Mouse (Mus musculus) forebrain, embryonic 15.5 days (tissue): ENCODE measurements around the gene Slc4a8. TPM values are rescaled to one million over a fixed set of nuclear protein-coding genes. Genes with fewer than 3 reads are reported as not detected.

ENCODE experiments used
- ATAC-seq: fragments of 200-750 bp; cut with Nextera tagmentation; replicated peaks from 2 replicates; pipeline ENCODE4 v1.8.0; 2017; ENCODE audit warnings: mild to moderate bottlenecking, moderate TSS enrichment, moderate library complexity
- H3K27ac ChIP-seq: fragments of 300-500 bp; sonication (generic); replicated peaks from 2 replicates; pipeline ENCODE4 v1.5.1; 2015; ENCODE audit warnings: mild to moderate bottlenecking, inconsistent platforms
- H3K27me3 ChIP-seq: fragments of 300-500 bp; sonication (generic); 2 replicates; pipeline ENCODE4 v1.6.1; 2015; ENCODE audit warnings: inconsistent platforms
- H3K36me3 ChIP-seq: fragments of 300-500 bp; sonication (generic); 2 replicates; pipeline ENCODE4 v1.6.1; 2015; ENCODE audit warnings: mild to moderate bottlenecking, inconsistent platforms
- H3K4me1 ChIP-seq: fragments of 300-500 bp; sonication (generic); 2 replicates; pipeline ENCODE4 v1.6.1; 2015; ENCODE audit warnings: inconsistent platforms
- H3K4me2 ChIP-seq: fragments of 300-500 bp; sonication (generic); replicated peaks from 2 replicates; pipeline ENCODE4 v1.6.1; 2015; ENCODE audit warnings: mild to moderate bottlenecking, inconsistent platforms
- H3K4me3 ChIP-seq: fragments of 300-500 bp; sonication (generic); 2 replicates; pipeline ENCODE4 v1.5.1; 2015; ENCODE audit warnings: mild to moderate bottlenecking, inconsistent platforms
- H3K9ac ChIP-seq: fragments of 300-500 bp; sonication (generic); replicated peaks from 2 replicates; pipeline ENCODE4 v1.6.1; 2015; ENCODE audit warnings: mild to moderate bottlenecking, inconsistent platforms
- H3K9me3 ChIP-seq: fragments of 300-500 bp; sonication (generic); 2 replicates; pipeline ENCODE4 v1.6.1; 2016; ENCODE audit warnings: inconsistent platforms
- WGBS: fragments of 180-500 bp; shearing (Covaris S2); methylation state at CpG from one replicate; pipeline ENCODE4 v1.1.7; 2015; ENCODE audit warnings: mixed read lengths; 5-methylcytosine and 5-hydroxymethylcytosine counted together
- polyA plus RNA-seq: library from polyadenylated mRNA; unstranded; fragments of >200 nt; fragmentation: Nextera tagmentation; extraction: Ambion mirVana; gene quantifications from 2 replicates; pipeline ENCODE4 v1.2.1, GENCODE M21; 2015

Gene Slc4a8
- polyA plus RNA-seq, 1 experiment from 2014 or later, result 22.8 TPM

DNA sequence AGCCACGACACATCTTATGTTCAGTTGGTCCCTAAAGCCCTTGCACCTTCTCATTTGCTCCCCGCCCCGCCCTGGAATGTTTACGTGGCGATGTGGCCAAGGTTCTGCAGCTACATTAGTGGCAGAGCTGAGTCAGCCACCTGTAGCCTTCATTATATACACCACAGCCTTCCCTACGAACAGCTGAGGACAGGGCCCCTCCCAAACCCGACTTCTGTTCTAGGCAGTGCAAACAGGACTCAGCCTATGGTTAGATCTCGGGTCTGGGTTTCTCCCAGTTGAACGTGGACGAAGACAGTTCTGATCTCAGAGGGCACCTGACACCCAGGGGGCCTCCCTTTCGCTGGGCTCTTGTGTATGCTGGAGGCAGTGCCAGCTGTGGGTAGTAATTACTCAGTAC is 33.7 kb upstream of the Slc4a8 start:
- ATAC-seq, result no peak
- 85% methylated on average over 11 of the region's 11 CpGs for WGBS
- Histone ChIP-seq H3K27ac (no peak overlapping the region), H3K27me3 (peaks cover 43% of the 10 kb centered on the region), H3K36me3 (no peaks in the 10 kb centered on the region), H3K4me3 (no peak overlapping the region), H3K9me3 (no peaks in the 10 kb centered on the region), H3K9ac (no peak overlapping the region), H3K4me1 (peaks cover 11% of the 10 kb centered on the region), H3K4me2 (no peak overlapping the region)

GRCm38 (mm10) chr15:100728586-100728985 is 33.0 kb upstream of the Slc4a8 start:
- no peaks in the 10 kb centered on the region for H3K9me3 ChIP-seq
- no peak for ATAC-seq
- peaks cover 43% of the 10 kb centered on the region for H3K27me3 ChIP-seq
- H3K4me1 ChIP-seq, result peaks cover 11% of the 10 kb centered on the region
- 23% methylated on average over 9 of the region's 9 CpGs for WGBS
- peak overlapping the region; percentile 48 for H3K4me2 ChIP-seq
- peak overlapping the region; percentile 33 for H3K4me3 ChIP-seq
- no peaks in the 10 kb centered on the region for H3K36me3 ChIP-seq
- no peak overlapping the region for H3K9ac ChIP-seq
- H3K27ac ChIP-seq, result no peak overlapping the region

GRCm38 (mm10) chr15:100729281-100729985 is 32.1 kb upstream of the Slc4a8 start, which contains the start of gene Galnt6:
Galnt6 (minus strand) TSS chr15:100729376.
- Histone ChIP-seq H3K9ac (no peak within 1 kb of the TSS), H3K27me3 (peaks cover 43% of the 10 kb centered on the region)

DNA sequence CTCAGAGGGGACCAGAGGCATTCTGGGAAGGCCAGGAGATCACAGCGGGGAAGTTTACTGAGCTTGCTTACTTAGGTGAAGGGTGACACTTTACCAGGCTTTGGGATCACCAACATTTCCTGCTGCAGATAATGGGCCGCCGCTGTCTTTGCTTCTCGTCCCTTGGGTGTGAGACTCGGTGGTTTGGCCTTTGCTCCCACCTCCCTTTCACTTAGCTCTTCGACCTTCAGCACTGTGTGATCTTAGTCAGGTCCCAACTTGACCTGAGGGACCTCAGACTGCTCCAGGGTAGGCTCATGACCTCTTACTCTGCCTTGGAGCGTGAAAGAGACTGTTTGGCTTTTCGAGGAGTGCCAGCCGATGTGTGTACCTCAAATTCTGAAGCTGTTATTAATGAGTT is 30.5 kb upstream of the Slc4a8 start:
- ATAC-seq, result no peak
- no peak overlapping the region for H3K4me3 ChIP-seq
- H3K4me2 ChIP-seq, result no peak overlapping the region
- H3K9ac ChIP-seq, result no peak overlapping the region
- H3K9me3 ChIP-seq, result no peaks in the 10 kb centered on the region
- H3K36me3 ChIP-seq, result no peaks in the 10 kb centered on the region
- H3K27ac ChIP-seq, result no peak overlapping the region
- whole genome bisulfite sequencing, result 52% methylated on average over 9 of the region's 9 CpGs
- peaks cover 43% of the 10 kb centered on the region for H3K27me3 ChIP-seq
- peaks cover 11% of the 10 kb centered on the region for H3K4me1 ChIP-seq

More at GRCm38 (mm10) chr15:100729281-100729985, 32.1 kb upstream of the Slc4a8 start, which contains the start of gene Galnt6:
- Histone ChIP-seq H3K4me1 (peaks cover 11% of the 10 kb centered on the region), H3K4me3 (peak within 1 kb of the TSS; percentile 33), H3K4me2 (peak within 1 kb of the TSS; percentile 48), H3K27ac (no peak within 1 kb of the TSS), H3K9me3 (no peaks in the 10 kb centered on the region), H3K36me3 (no peaks in the 10 kb centered on the region)
- WGBS, result 5% methylated on average over 46 of the region's 57 CpGs
- ATAC-seq, result no peak

GRCm38 (mm10) chr15:100732580-100732979 is 29.0 kb upstream of the Slc4a8 start:
- H3K27me3 ChIP-seq, result peaks cover 38% of the 10 kb centered on the region
- ATAC-seq, result no peak
- no peaks in the 10 kb centered on the region for H3K36me3 ChIP-seq
- H3K9ac ChIP-seq, result no peak overlapping the region
- H3K4me2 ChIP-seq, result no peak overlapping the region
- H3K4me3 ChIP-seq, result no peak overlapping the region
- no peak overlapping the region for H3K27ac ChIP-seq
- 37% methylated on average over 5 of the region's 5 CpGs for WGBS
- H3K4me1 ChIP-seq, result peaks cover 11% of the 10 kb centered on the region
- H3K9me3 ChIP-seq, result no peaks in the 10 kb centered on the region

DNA sequence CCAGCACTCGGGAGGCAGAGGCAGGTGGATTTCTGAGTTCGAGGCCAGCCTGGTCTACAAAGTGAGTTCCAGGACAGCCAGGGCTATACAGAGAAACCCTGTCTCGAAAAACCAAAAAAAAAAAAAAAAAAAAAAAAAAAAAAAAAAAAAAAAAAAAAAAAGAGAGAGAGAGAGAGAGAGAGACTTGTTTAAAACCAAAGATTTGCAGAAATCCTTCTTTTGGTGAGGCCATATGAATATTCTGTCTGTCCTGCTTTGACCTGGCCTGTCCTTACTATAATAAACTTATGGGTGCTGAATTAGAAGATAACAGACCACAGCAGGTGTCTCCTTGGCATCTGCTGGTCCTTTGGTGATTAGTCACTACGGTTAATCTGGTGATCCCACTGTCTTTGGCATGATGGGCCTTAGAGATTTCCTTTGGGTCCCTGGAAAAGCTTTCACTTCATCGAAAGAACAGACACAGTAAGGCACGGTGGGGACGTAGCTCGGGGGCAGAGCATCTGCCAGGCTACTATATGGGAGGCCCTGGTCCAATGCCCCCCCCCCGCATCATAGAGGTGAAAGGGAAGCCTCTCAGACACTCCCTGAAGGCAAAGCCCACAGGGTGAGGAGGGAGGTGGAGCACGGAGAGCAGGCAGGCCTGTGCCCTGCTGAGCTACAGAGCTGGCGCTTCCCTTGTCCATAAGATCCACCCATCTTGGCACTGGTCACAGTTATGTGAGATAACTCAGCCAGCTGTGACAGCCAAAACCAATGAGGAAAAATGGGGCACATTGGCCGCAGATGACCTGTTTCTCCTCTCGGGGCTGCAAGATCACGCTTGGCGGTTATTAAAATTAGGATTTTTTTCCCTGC is 26.2 kb upstream of the Slc4a8 start:
- Histone ChIP-seq H3K4me2 (no peak overlapping the region), H3K27ac (no peak overlapping the region), H3K9me3 (no peaks in the 10 kb centered on the region), H3K36me3 (no peaks in the 10 kb centered on the region), H3K4me1 (no peaks in the 10 kb centered on the region), H3K4me3 (no peak overlapping the region), H3K27me3 (peaks cover 12% of the 10 kb centered on the region; the same call in 1 of the 2 replicates), H3K9ac (no peak overlapping the region)
- WGBS, result 88% methylated on average over 14 of the region's 15 CpGs
- ATAC-seq, result no peak

GRCm38 (mm10) chr15:100735953-100736300 is 25.6 kb upstream of the Slc4a8 start:
- Histone ChIP-seq H3K27ac (no peak overlapping the region), H3K36me3 (no peaks in the 10 kb centered on the region), H3K4me1 (no peaks in the 10 kb centered on the region), H3K4me2 (no peak overlapping the region), H3K9ac (no peak overlapping the region), H3K9me3 (no peaks in the 10 kb centered on the region), H3K4me3 (no peak overlapping the region), H3K27me3 (peaks cover 8% of the 10 kb centered on the region; the same call in 1 of the 2 replicates)
- 85% methylated on average over 9 of the region's 9 CpGs for WGBS
- no peak for ATAC-seq

DNA sequence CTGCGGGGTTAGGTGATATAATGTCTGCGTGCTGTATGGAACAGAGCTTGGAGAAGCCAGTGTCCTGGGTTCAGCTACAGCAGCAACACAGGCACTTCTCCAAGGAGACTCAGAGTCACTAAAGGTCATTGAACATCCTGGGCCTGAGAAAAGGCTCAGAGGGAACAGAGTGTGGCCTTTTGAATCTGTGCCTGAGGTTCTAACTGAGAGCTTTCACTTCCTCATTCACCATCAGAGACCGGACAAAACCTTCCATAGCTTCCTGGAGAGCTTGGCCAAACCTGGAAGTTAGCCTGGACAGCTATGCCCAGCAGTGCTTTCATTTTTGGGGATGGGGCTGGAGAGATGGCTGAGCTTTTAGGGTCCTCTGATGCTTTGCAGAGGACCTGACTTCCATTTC is 23.9 kb upstream of the Slc4a8 start:
- H3K4me3 ChIP-seq, result no peak overlapping the region
- no peak overlapping the region for H3K9ac ChIP-seq
- WGBS, result 89% methylated on average over 3 of the region's 3 CpGs
- no peaks in the 10 kb centered on the region for H3K36me3 ChIP-seq
- H3K27ac ChIP-seq, result no peak overlapping the region
- no peak overlapping the region for H3K4me2 ChIP-seq
- H3K27me3 ChIP-seq, result no peaks in the 10 kb centered on the region
- no peaks in the 10 kb centered on the region for H3K4me1 ChIP-seq
- no peak for ATAC-seq
- H3K9me3 ChIP-seq, result no peaks in the 10 kb centered on the region

DNA sequence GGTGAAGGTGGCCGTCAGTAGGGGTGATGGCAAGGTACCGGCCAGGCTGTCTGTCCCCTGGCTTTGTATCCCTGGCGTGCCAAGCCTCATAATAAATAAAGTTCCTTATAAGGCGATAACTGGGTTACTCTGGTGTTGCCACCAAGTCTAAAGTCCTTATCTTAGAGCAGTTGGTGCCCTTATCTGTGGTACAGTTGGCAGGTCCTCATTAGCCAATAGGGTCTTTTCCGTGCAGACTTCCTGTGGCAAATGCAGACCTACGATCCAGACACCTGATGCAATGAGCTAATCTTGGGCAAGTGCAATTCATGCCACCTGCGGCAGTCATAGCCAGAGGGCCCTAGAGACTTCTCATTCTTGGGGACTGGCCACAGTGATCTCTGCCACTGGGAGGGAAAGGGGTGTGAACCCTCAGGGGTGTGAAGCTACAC is 23.2 kb upstream of the Slc4a8 start:
- no peak for ATAC-seq

GRCm38 (mm10) chr15:100739442-100739841 is 22.1 kb upstream of the Slc4a8 start:
- Histone ChIP-seq H3K27ac (no peak overlapping the region), H3K9ac (no peak overlapping the region), H3K27me3 (no peaks in the 10 kb centered on the region), H3K4me2 (no peak overlapping the region), H3K4me3 (no peak overlapping the region), H3K36me3 (no peaks in the 10 kb centered on the region), H3K9me3 (no peaks in the 10 kb centered on the region), H3K4me1 (no peaks in the 10 kb centered on the region)
- 86% methylated on average over 6 of the region's 6 CpGs for WGBS
- no peak for ATAC-seq

More for the DNA sequence above, 23.2 kb upstream of the Slc4a8 start:
- H3K27me3 ChIP-seq, result no peaks in the 10 kb centered on the region
- H3K9ac ChIP-seq, result no peak overlapping the region
- no peak overlapping the region for H3K4me2 ChIP-seq
- no peaks in the 10 kb centered on the region for H3K4me1 ChIP-seq
- H3K36me3 ChIP-seq, result no peaks in the 10 kb centered on the region
- WGBS, result 90% methylated on average over 7 of the region's 7 CpGs
- H3K27ac ChIP-seq, result no peak overlapping the region
- no peaks in the 10 kb centered on the region for H3K9me3 ChIP-seq
- no peak overlapping the region for H3K4me3 ChIP-seq

DNA sequence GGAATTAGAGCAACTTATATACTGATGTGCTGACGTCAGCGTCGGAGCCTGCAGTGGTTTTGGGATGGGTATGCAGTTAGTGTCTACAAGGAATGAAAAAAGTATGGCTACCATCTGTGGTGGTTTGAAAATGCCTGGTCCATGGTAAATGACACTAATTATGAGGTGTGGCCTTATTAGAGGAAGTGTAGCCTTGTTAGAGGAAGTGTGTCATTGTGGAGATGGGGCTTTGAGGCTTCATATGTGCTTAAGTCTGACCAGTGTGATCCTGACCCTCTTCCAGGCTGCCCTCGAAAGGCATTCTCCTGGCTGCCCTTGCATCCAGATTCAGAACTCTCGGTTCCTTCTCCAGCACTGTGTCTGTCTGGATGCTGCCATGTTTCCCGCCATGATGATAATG is 18.3 kb upstream of the Slc4a8 start:
- ATAC-seq, result no peak
- no peaks in the 10 kb centered on the region for H3K9me3 ChIP-seq
- no peaks in the 10 kb centered on the region for H3K36me3 ChIP-seq
- no peak overlapping the region for H3K4me3 ChIP-seq
- no peaks in the 10 kb centered on the region for H3K27me3 ChIP-seq
- H3K9ac ChIP-seq, result no peak overlapping the region
- H3K4me1 ChIP-seq, result peaks cover 12% of the 10 kb centered on the region
- WGBS, result 92% methylated on average over 6 of the region's 6 CpGs
- H3K4me2 ChIP-seq, result no peak overlapping the region
- no peak overlapping the region for H3K27ac ChIP-seq

GRCm38 (mm10) chr15:100746478-100747120 is 14.9 kb upstream of the Slc4a8 start:
- Histone ChIP-seq H3K9me3 (no peaks in the 10 kb centered on the region), H3K36me3 (no peaks in the 10 kb centered on the region), H3K4me3 (peak overlapping the region; percentile 29), H3K27ac (no peak overlapping the region), H3K9ac (no peak overlapping the region), H3K27me3 (no peaks in the 10 kb centered on the region), H3K4me1 (peaks cover 12% of the 10 kb centered on the region), H3K4me2 (peak overlapping the region; percentile 43)
- no peak for ATAC-seq
- 40% methylated on average over 6 of the region's 6 CpGs for WGBS
